Mouse (Mus musculus): ENCODE data around the gene Macrod2.

DNA sequence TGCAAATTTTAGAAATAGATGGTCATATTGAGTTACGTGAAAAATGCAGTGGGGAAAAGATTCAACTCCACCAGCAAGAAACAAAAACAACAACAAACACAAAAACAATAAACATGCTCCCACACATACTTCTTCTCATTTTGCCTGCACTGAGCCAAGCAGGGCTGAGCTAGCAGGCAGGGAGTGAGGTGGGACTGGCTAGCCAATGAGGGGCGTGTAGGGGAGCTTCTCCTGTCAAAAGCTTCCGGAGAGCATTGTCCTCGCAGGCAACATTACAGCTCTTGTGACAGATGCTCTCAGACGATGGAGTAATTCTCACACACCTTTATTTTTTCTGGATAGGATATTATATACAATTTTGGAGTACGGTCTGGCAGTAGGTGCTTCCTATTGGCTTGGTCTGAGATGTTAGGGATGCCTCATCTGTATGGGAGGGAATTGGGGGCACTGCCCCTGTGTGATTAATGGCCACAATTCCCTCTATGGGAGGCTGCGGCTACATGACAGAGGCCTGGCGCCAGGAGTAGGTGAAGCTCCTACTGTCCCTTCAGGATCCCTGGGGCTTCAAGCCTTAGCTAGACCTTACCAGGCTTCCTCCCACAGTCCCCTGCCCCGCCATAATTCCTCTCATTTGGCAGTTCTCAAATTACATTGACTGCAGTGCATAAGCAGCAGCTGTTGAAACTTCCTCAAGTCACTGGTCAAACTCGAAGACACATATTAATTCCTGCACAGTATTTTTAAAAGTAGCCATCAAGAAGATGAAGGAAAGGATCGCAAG is 1491.8 kb downstream of the Macrod2 start:
- no peak for TF ChIP-seq CTCF (IDR thresholded peaks at IDR 0.05; ENCODE audit: low read depth)
- no peak for TF ChIP-seq EP300 (IDR thresholded peaks at IDR 0.05; ENCODE audit: low read depth)
